Mouse (Mus musculus) ovary, postnatal 10 days (tissue): ENCODE data around the gene Tbx3.

Experiments
- DNase-seq: peaks from one replicate; pipeline ENCODE4 v3.0.0; 2022; ENCODE audit warnings: low spot score

Gene Tbx3

GRCm38 (mm10) chr5:119662326-119662725 is 8.1 kb upstream of the Tbx3 start:
- DNase-seq: no peak

- no peak for DNase-seq
Observed at GRCm38 (mm10) chr5:119662731-119663130, 7.7 kb upstream of the Tbx3 start.

- no peak for DNase-seq
Observed at GRCm38 (mm10) chr5:119663241-119663640, 7.2 kb upstream of the Tbx3 start.

- no peak for DNase-seq
Observed at GRCm38 (mm10) chr5:119663747-119664146, 6.7 kb upstream of the Tbx3 start.

GRCm38 (mm10) chr5:119665739-119666138 is 4.7 kb upstream of the Tbx3 start:
- DNase-seq: no peak

GRCm38 (mm10) chr5:119667356-119667940 is 3.0 kb upstream of the Tbx3 start:
- no peak for DNase-seq

GRCm38 (mm10) chr5:119668191-119668912 is 2.1 kb upstream of the Tbx3 start:
- DNase-seq: no peak

- no peak for DNase-seq
Observed at GRCm38 (mm10) chr5:119668913-119669411, 1.5 kb upstream of the Tbx3 start.

- no peak for DNase-seq
Observed at GRCm38 (mm10) chr5:119669741-119670565, 516 bp upstream of the Tbx3 start.

- DNase-seq: no peak
Observed at GRCm38 (mm10) chr5:119671124-119671801, 794 bp downstream of the Tbx3 start.

- no peak for DNase-seq
Observed at GRCm38 (mm10) chr5:119671965-119672347, 1.5 kb downstream of the Tbx3 start.

- no peak for DNase-seq
Observed at GRCm38 (mm10) chr5:119672348-119672983, 2.0 kb downstream of the Tbx3 start.

GRCm38 (mm10) chr5:119672984-119673600 is 2.6 kb downstream of the Tbx3 start:
- DNase-seq: no peak

GRCm38 (mm10) chr5:119673716-119674605 is 3.5 kb downstream of the Tbx3 start:
- no peak for DNase-seq

- no peak for DNase-seq
Observed at GRCm38 (mm10) chr5:119674606-119675330, 4.3 kb downstream of the Tbx3 start.

- no peak for DNase-seq
Observed at GRCm38 (mm10) chr5:119676245-119676644, 5.8 kb downstream of the Tbx3 start.

- DNase-seq: no peak
Observed at GRCm38 (mm10) chr5:119678516-119678915, 8.0 kb downstream of the Tbx3 start.

GRCm38 (mm10) chr5:119679084-119679483 is 8.6 kb downstream of the Tbx3 start:
- no peak for DNase-seq

- DNase-seq: no peak
Observed at GRCm38 (mm10) chr5:119679614-119680328, 9.3 kb downstream of the Tbx3 start.
